Mouse (Mus musculus) heart, embryonic 13.5 days (tissue): ENCODE measurements around the gene Tbc1d8b. TPM values are rescaled to one million over a fixed set of nuclear protein-coding genes. Genes with fewer than 3 reads are reported as not detected.

Experiments
- polyA plus RNA-seq: library from polyadenylated mRNA; unstranded; fragments of >200 nt; fragmentation: Nextera tagmentation; extraction: Ambion mirVana; gene quantifications from 2 replicates; pipeline ENCODE4 v1.2.1, GENCODE M21; 2015

The Tbc1d8b gene
- polyA plus RNA-seq, 1 experiment from 2014 or later, result 3.0 TPM

Other genes starting within 250 kb of the Tbc1d8b start
- 1.0 and 1.4 TPM in 2 replicates for gene D330045A20Rik, start 204.6 kb upstream of the Tbc1d8b start, polyA plus RNA-seq
- gene Rnf128, start 121.7 kb upstream of the Tbc1d8b start, polyA plus RNA-seq, result 25.2 and 29.9 TPM in 2 replicates
- 0.32 TPM in 1 of 2 replicates, not detected in the other for gene Gm15013, start 29.5 kb downstream of the Tbc1d8b start, polyA plus RNA-seq
- not detected in 2 replicates for gene Ripply1, start 97.4 kb downstream of the Tbc1d8b start, polyA plus RNA-seq
- 0.25 TPM in 1 of 2 replicates, not detected in the other for gene Cldn2, start 115.8 kb downstream of the Tbc1d8b start, polyA plus RNA-seq
- 10.3 and 13.9 TPM in 2 replicates for gene Morc4, start 186.7 kb downstream of the Tbc1d8b start, polyA plus RNA-seq